Mouse (Mus musculus) brain, embryonic 14.5 days (tissue): Measurements from ENCODE around the gene Snph.

Experiments
- CTCF ChIP-seq: fragments of 200-500 bp; IDR thresholded peaks from 2 replicates; pipeline ENCODE4 v1.5.1; 2012; ENCODE audit warnings: inconsistent platforms, mild to moderate bottlenecking, moderate library complexity, borderline replicate concordance; ENCODE audit not compliant: insufficient read depth, insufficient read length; ENCODE audit errors: extremely low read depth
- POLR2A ChIP-seq: fragments of 200-500 bp; IDR thresholded peaks from 2 replicates; pipeline ENCODE4 v1.6.1; 2012; ENCODE audit warnings: mild to moderate bottlenecking, inconsistent platforms, borderline replicate concordance; ENCODE audit not compliant: poor library complexity, insufficient read depth, insufficient read length, severe bottlenecking; ENCODE audit errors: extremely low read depth

GRCm38 (mm10) chr2:151602106-151602505 lies 30.3 kb downstream of the Snph start:
- TF ChIP-seq POLR2A (no peak), CTCF (no peak)
